Comparison of ENCODE assay signal across 8 mouse cellular contexts in genomic region chr10:117148361-117149003, GRCm38 (mm10). TPM values are rescaled to one million over a fixed set of nuclear protein-coding genes. Genes with fewer than 3 reads are reported as not detected.
DNase-seq lines count a peak whose midpoint lies in the region; ATAC-seq lines count a peak whose summit lies in the region.

Gene Frs2 (minus strand): TSS chr10:117148534.

- intact Hi-C loops in gastrocnemius, postnatal 14 days (cut with DNase I; ENCODE audit: low total_unique reads), result loop anchor here (10.0 kb wide), 1 partner anchor 54 kb away; no protein-coding TSS in a partner anchor
- intact Hi-C loops in left cerebral cortex, postnatal 10 days (cut with DNase I), result loop anchor here (5.0 kb wide), 1 partner anchor 56 kb away; no protein-coding TSS in a partner anchor

- ATAC-seq in inflammation-experienced regulatory T-cells, adult 6 months, result peak; percentile 88
- peak; percentile 75 for ATAC-seq in megakaryocyte-erythroid progenitor cell, adult 5-6 weeks (replicated peaks; ENCODE audit: low FRiP score, low TSS enrichment, poor library complexity, severe bottlenecking)

- DNase-seq in adipocyte (ENCODE audit: low spot score), result peak; percentile 93
- DNase-seq in embryo, embryonic 10 days (ENCODE audit: low spot score), result peak; percentile 93
- peak; percentile 95 for DNase-seq in gastrocnemius, postnatal 14 days
- DNase-seq in left cerebral cortex, postnatal 10 days (ENCODE audit: extremely low spot score in 1 of 2, low spot score in 2 of 2), result peak; percentile 86 to 98
- peak; percentile 94 for DNase-seq in right cerebral cortex, postnatal 25 days
- DNase-seq in urinary bladder, postnatal 4 days (ENCODE audit: low spot score in 2 of 2), result peak; percentile 94 to 96

RNA-seq across cellular contexts. Expression of gene Frs2, which starts in this region (rescaled TPM):
- total RNA-seq in gastrocnemius, postnatal 14 days (2021), result 1 to 10 TPM; 7.9 to 9.4 TPM
- polyA plus RNA-seq in inflammation-experienced regulatory T-cells, adult 6 months (2017; shearing (Covaris generic)), result 10 to 100 TPM in 1 of 3 experiments, 1 to 10 TPM in 2; 7.4 to 11.6 (median 9.1) TPM
- 10 to 100 TPM; 25.3 to 26.8 TPM for total RNA-seq in left cerebral cortex, postnatal 10 days (2021)
- 20.7 and 22.7 TPM in 2 replicates for total RNA-seq in megakaryocyte-erythroid progenitor cell, adult 5-6 weeks (2014; fragmentation: Nextera tagmentation)
- total RNA-seq in megakaryocyte-erythroid progenitor cell, adult 5-6 weeks (2017), result 9.6 and 22.9 TPM in 2 replicates

Comparison
In these comparisons a context has a peak if more than half of its experiments do, and no peak if none do; other contexts are left out.
1. Peak in every context shown above with its lines: DNase-seq and ATAC-seq.